Mouse (Mus musculus) small intestine, adult 2 months (tissue): ENCODE data around the gene Slc4a1.
A peak's percentile ranks its signal among the peaks of the same experiment; 100 is the strongest.

Experiments
- CTCF ChIP-seq: fragments of 200-500 bp; IDR thresholded peaks from 2 replicates; pipeline ENCODE4 v1.5.1; 2012; ENCODE audit warnings: low read depth, mild to moderate bottlenecking, control low read depth, inconsistent platforms, low read length, moderate library complexity, mixed read lengths; ENCODE audit not compliant: insufficient replicate concordance, insufficient read length; ENCODE audit errors: extremely low read depth
- POLR2A ChIP-seq: fragments of 200-500 bp; IDR thresholded peaks from 2 replicates; pipeline ENCODE4 v1.6.1; 2012; ENCODE audit warnings: low read depth, mild to moderate bottlenecking, control low read depth, inconsistent platforms, low read length, moderate library complexity

- no peak for TF ChIP-seq CTCF
- TF ChIP-seq POLR2A: peak; percentile 23; the same call in 1 of the 2 replicates
These were observed 50.1 kb downstream of the Slc4a1 start for GRCm38 (mm10) chr11:102315690-102316571.
